Mouse (Mus musculus): ENCODE measurements around the gene Fubp3. TPM values are rescaled to one million over a fixed set of nuclear protein-coding genes. Genes with fewer than 3 reads are reported as not detected.

The Fubp3 gene
- polyA plus RNA-seq, 1 experiment from 2014 or later, result 79.3 TPM

DNA sequence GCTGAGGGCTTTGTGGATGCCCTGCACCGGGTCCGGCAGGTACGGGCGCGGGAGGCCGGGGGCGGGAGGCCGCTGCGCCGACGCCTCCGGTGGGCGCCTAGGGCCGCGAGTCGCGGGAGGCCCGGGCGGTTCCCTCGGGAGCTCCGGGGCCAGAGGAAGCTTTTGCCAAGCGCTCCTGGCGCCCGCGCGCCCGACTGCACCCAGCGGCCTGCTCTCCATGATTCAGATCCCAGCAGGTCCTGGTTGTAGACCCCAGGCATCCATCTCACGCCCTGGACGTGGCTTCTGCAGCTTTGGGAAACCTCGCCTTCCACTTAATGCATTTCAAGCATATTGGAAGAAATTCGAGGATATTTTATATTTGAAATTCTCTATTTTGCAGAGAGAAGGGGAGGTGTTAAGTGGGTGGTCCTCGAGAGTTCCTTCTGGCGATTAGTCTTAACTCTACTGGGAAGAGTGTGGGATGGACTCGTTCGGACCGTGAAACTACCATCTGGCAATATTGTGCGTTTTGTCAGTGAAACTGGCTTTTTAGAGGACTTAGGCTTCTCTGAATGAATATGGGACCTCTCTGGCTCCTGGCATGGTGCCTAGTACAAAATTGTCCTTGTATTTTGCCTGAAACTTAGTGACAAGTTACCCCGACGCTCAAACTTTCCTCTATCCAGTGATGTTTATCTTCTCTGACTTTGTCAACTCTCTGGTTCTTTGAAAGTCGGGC lies 624 bp downstream of the Fubp3 start:
- ATAC-seq (ENCODE audit: insufficient read depth, low FRiP score, low read depth), result peak; percentile 40
- WGBS, result 2% methylated on average over 40 of the region's 41 CpGs

DNA sequence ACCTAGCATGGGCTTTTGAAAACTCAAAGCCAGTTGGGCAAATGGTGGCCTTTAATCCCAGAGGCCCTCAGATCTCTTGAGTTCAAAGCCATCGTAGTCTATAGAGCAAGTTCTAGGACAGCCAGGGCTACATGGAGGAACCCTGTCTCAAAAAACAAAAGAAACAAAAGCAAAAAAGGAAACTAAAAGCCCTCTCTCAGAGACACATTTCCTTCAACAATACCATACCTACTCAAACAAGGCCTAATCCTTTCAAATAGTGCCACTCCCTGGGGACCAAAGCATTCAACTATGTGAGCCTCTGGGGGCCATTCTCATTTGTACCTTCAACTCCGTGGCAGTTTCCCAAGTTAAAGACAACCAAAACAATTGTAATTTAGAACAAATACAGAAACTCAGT lies 9.2 kb downstream of the Fubp3 start:
- no peak for ATAC-seq (ENCODE audit: insufficient read depth, low FRiP score, low read depth)
- H3K27ac ChIP-seq, result no peak overlapping the region
- 72% methylated on average over 2 of the region's 2 CpGs for WGBS

More for the DNA sequence above, 624 bp downstream of the Fubp3 start:
- Histone ChIP-seq H3K9ac (peak overlapping the region; percentile 93), H3K4me1 (peaks cover 11% of the 10 kb centered on the region), H3K9me3 (no peaks in the 10 kb centered on the region), H3K4me3 (replicated peaks) (peak overlapping the region; percentile 99), H3K36me3 (no peaks in the 10 kb centered on the region; the same call in 1 of the 2 replicates), H3K27me3 (replicated peaks) (no peaks in the 10 kb centered on the region), H3K27ac (peak overlapping the region; percentile 88), H3K4me2 (peak overlapping the region; percentile 87)

DNA sequence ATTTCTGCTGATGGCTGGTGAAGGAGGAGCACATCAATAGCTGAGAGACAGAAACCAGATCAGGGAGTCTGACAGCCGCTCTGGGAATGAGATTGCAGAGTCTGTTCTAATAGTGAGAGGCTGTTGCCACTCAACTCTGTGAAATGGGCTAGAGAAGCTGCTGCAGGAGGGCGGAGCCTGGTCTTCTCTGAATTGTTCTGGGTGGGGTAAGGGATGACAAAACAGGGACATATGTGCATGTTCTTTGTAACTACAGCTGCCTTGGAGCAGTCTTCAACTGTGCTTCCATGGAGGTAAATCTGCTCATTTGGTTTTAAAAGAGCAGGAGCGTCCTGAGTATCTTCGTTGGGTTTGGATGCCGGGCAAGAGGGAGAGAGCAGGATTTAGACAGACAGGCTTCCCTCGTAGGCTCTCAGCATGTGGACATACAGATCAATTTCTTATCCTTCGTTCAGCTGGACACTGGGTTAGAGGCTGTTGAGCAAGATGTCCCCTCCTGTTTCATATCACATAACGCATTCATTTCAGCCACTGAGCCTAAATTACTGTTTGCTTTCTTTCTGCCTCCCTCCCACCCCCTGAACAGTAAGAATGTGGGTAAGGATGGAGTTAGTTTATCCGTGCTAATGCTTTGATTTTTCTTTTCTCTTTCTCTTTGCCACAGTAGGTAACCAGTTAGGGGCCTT lies 19.5 kb downstream of the Fubp3 start:
- 84% methylated on average over 9 of the region's 9 CpGs for WGBS
- Histone ChIP-seq H3K4me2 (no peak overlapping the region), H3K27ac (no peak overlapping the region), H3K9ac (no peak overlapping the region), H3K4me3 (replicated peaks) (no peak overlapping the region), H3K36me3 (peaks cover 15% of the 10 kb centered on the region), H3K4me1 (no peaks in the 10 kb centered on the region; the same call in 1 of the 2 replicates), H3K9me3 (no peaks in the 10 kb centered on the region), H3K27me3 (replicated peaks) (no peaks in the 10 kb centered on the region)
- ATAC-seq (ENCODE audit: insufficient read depth, low FRiP score, low read depth), result no peak

More for the DNA sequence above, 9.2 kb downstream of the Fubp3 start:
- H3K4me2 ChIP-seq, result no peak overlapping the region
- H3K4me1 ChIP-seq, result no peaks in the 10 kb centered on the region
- H3K27me3 ChIP-seq (replicated peaks), result no peaks in the 10 kb centered on the region
- no peak overlapping the region for H3K4me3 ChIP-seq (replicated peaks)
- H3K9me3 ChIP-seq, result no peaks in the 10 kb centered on the region
- H3K36me3 ChIP-seq, result peaks cover 10% of the 10 kb centered on the region
- H3K9ac ChIP-seq, result no peak overlapping the region

DNA sequence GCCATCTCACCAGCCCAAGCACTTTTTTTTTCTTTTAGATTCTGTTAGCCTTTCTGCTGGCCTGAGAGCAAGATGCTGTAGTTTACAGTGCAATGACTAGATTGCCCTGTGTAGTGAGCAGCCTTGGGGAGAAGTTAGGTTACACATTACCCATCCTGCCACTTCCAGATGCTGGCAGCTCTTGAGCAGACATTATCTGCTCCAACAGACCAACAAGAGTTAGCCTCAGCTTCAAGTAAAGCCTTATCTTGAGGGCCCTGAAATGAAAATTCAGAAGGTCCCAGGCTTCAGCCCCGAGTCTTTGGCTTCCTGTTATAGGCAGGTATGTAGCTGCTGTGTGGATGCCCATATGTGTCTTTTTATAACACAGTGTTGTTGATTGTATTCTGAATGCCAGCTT lies 35.1 kb downstream of the Fubp3 start:
- ATAC-seq (ENCODE audit: insufficient read depth, low FRiP score, low read depth), result no peak

GRCm38 (mm10) chr2:31609859-31610261 lies 37.4 kb downstream of the Fubp3 start:
- Histone ChIP-seq H3K4me3 (replicated peaks) (no peak overlapping the region), H3K27ac (no peak overlapping the region), H3K9ac (no peak overlapping the region), H3K27me3 (replicated peaks) (no peaks in the 10 kb centered on the region), H3K4me1 (no peaks in the 10 kb centered on the region), H3K4me2 (no peak overlapping the region), H3K9me3 (no peaks in the 10 kb centered on the region), H3K36me3 (peaks cover 66% of the 10 kb centered on the region)
- WGBS, result 24% methylated on average over 7 of the region's 7 CpGs
- no peak for ATAC-seq (ENCODE audit: insufficient read depth, low FRiP score, low read depth)

More for the DNA sequence above, 35.1 kb downstream of the Fubp3 start:
- Histone ChIP-seq H3K9me3 (no peaks in the 10 kb centered on the region), H3K27ac (no peak overlapping the region), H3K4me3 (replicated peaks) (no peak overlapping the region), H3K4me2 (no peak overlapping the region), H3K27me3 (replicated peaks) (no peaks in the 10 kb centered on the region), H3K9ac (no peak overlapping the region), H3K4me1 (no peaks in the 10 kb centered on the region), H3K36me3 (peaks cover 55% of the 10 kb centered on the region)
- 80% methylated on average over 1 of the region's 1 CpGs for WGBS

- 68% methylated on average over 4 of the region's 4 CpGs for WGBS
- Histone ChIP-seq H3K36me3 (peaks cover 60% of the 10 kb centered on the region), H3K9me3 (no peaks in the 10 kb centered on the region), H3K4me1 (no peaks in the 10 kb centered on the region), H3K4me2 (no peak overlapping the region), H3K27ac (no peak overlapping the region), H3K27me3 (replicated peaks) (no peaks in the 10 kb centered on the region), H3K9ac (no peak overlapping the region), H3K4me3 (replicated peaks) (no peak overlapping the region)
- no peak for ATAC-seq (ENCODE audit: insufficient read depth, low FRiP score, low read depth)
These were observed 38.5 kb downstream of the Fubp3 start for GRCm38 (mm10) chr2:31610922-31611321.

- H3K36me3 ChIP-seq, result peaks cover 55% of the 10 kb centered on the region
- H3K27ac ChIP-seq, result no peak overlapping the region
- H3K27me3 ChIP-seq (replicated peaks), result no peaks in the 10 kb centered on the region
- no peak for ATAC-seq (ENCODE audit: insufficient read depth, low FRiP score, low read depth)
- 80% methylated on average over 8 of the region's 8 CpGs for WGBS
- H3K4me3 ChIP-seq (replicated peaks), result no peak overlapping the region
- no peaks in the 10 kb centered on the region for H3K9me3 ChIP-seq
- no peak overlapping the region for H3K4me2 ChIP-seq
- no peaks in the 10 kb centered on the region for H3K4me1 ChIP-seq
- no peak overlapping the region for H3K9ac ChIP-seq
These were observed 38.9 kb downstream of the Fubp3 start for GRCm38 (mm10) chr2:31611400-31611799.

DNA sequence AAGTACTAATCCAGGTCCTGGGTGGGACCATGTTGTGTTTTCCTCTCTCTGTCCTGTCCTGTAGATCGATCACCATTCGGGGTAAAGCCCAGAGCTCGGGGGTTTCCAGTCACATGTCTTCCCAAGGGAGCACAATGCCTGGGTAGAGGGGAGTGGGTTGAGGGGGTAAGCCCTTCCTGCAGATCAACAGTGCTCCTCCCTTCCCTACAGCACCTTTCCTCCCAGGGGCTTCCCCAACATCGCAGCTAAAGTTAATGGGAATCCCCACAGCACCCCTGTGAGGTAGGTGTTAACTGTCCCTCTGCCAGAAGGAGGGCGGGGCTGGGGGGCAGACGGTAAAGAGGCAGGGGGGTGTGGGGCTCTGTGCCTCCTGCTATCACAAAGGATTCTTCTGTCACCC lies 40.2 kb downstream of the Fubp3 start:
- Histone ChIP-seq H3K9ac (no peak overlapping the region), H3K27ac (no peak overlapping the region), H3K9me3 (no peaks in the 10 kb centered on the region), H3K4me3 (replicated peaks) (no peak overlapping the region), H3K27me3 (replicated peaks) (no peaks in the 10 kb centered on the region), H3K4me1 (no peaks in the 10 kb centered on the region), H3K36me3 (peaks cover 54% of the 10 kb centered on the region), H3K4me2 (no peak overlapping the region)
- 74% methylated on average over 6 of the region's 6 CpGs for WGBS
- no peak for ATAC-seq (ENCODE audit: insufficient read depth, low FRiP score, low read depth)

- 89% methylated on average over 7 of the region's 7 CpGs for WGBS
These were observed 41.3 kb downstream of the Fubp3 start for GRCm38 (mm10) chr2:31613781-31614180.

DNA sequence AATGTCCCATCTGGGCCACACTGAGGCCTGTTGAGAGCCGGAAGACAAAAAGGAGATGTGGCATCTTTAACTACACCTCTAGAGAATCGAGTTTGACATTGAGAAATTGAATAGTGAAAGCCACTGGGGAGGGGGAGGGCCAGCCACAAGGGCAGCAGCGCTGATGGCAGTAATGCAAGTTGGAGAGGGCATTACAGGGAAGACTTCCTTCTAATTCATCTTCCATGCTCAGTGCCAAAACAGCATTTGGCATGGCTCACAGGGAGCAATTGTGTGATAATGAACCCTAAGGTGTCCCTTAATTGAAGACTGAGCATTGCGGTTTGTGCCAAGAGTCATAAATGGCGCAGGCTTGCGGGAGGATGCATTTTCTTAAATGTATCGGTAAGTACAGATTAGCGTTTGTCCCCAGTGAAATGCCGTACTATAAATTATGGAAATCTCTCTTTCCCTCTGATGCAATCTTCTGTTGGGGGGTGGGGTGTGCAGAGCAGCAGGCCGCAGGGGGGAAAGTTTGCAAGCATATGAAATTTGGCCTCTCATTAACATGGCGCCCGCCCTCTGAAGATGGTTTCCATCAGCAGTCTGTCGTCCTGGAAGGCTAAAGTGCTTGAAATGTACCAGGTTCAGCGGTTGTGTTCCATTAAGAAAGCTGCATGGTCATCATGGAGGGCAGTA lies 46.2 kb downstream of the Fubp3 start:
- Histone ChIP-seq H3K4me3 (replicated peaks) (no peak overlapping the region), H3K27me3 (replicated peaks) (no peaks in the 10 kb centered on the region), H3K36me3 (peaks cover 11% of the 10 kb centered on the region), H3K9ac (no peak overlapping the region), H3K27ac (no peak overlapping the region), H3K4me2 (no peak overlapping the region), H3K9me3 (no peaks in the 10 kb centered on the region), H3K4me1 (no peaks in the 10 kb centered on the region)
- no peak for ATAC-seq (ENCODE audit: insufficient read depth, low FRiP score, low read depth)
- 75% methylated on average over 14 of the region's 14 CpGs for WGBS

More at GRCm38 (mm10) chr2:31613781-31614180, 41.3 kb downstream of the Fubp3 start:
- Histone ChIP-seq H3K36me3 (peaks cover 46% of the 10 kb centered on the region), H3K27ac (no peak overlapping the region), H3K4me2 (no peak overlapping the region), H3K4me3 (replicated peaks) (no peak overlapping the region), H3K4me1 (no peaks in the 10 kb centered on the region), H3K27me3 (replicated peaks) (no peaks in the 10 kb centered on the region), H3K9ac (no peak overlapping the region), H3K9me3 (no peaks in the 10 kb centered on the region)
- no peak for ATAC-seq (ENCODE audit: insufficient read depth, low FRiP score, low read depth)

GRCm38 (mm10) chr2:31619208-31619607 lies 46.8 kb downstream of the Fubp3 start:
- Histone ChIP-seq H3K9ac (no peak overlapping the region), H3K27ac (no peak overlapping the region), H3K36me3 (peaks cover 8% of the 10 kb centered on the region), H3K4me3 (replicated peaks) (no peak overlapping the region), H3K27me3 (replicated peaks) (no peaks in the 10 kb centered on the region), H3K9me3 (no peaks in the 10 kb centered on the region), H3K4me1 (no peaks in the 10 kb centered on the region), H3K4me2 (no peak overlapping the region)
- no peak for ATAC-seq (ENCODE audit: insufficient read depth, low FRiP score, low read depth)
- WGBS, result 92% methylated on average over 6 of the region's 6 CpGs

GRCm38 (mm10) chr2:31633531-31633930 lies 61.1 kb downstream of the Fubp3 start:
- Histone ChIP-seq H3K27me3 (replicated peaks) (peaks cover 63% of the 10 kb centered on the region), H3K27ac (no peak overlapping the region), H3K9ac (no peak overlapping the region), H3K4me1 (peaks cover 18% of the 10 kb centered on the region), H3K4me2 (no peak overlapping the region), H3K4me3 (replicated peaks) (no peak overlapping the region), H3K36me3 (no peaks in the 10 kb centered on the region), H3K9me3 (no peaks in the 10 kb centered on the region)
- ATAC-seq (ENCODE audit: insufficient read depth, low FRiP score, low read depth), result no peak
- WGBS, result 41% methylated on average over 3 of the region's 3 CpGs
